Mouse (Mus musculus) layer of hippocampus, adult 9-11 months (tissue): ENCODE data around the gene Wdr20.
"Not testable (repeated sequence)": the region's sequence is repeated elsewhere in the genome, so short reads cannot be mapped to it uniquely, and the experiment has no call there.

ENCODE experiments used
- DNase-seq: peaks from one replicate; pipeline ENCODE4 v3.0.0; 2022

The Wdr20 gene

GRCm38 (mm10) chr12:110714215-110714614, 23.5 kb upstream of the Wdr20 start:
- no peak for DNase-seq

GRCm38 (mm10) chr12:110716004-110716403, 21.7 kb upstream of the Wdr20 start:
- DNase-seq = no peak

GRCm38 (mm10) chr12:110725051-110725450, 12.7 kb upstream of the Wdr20 start:
- no peak for DNase-seq

- no peak for DNase-seq
Measured at GRCm38 (mm10) chr12:110725489-110725888, 12.3 kb upstream of the Wdr20 start.

GRCm38 (mm10) chr12:110726428-110726827, 11.3 kb upstream of the Wdr20 start:
- DNase-seq = no peak

- DNase-seq = not testable (repeated sequence)
Measured at GRCm38 (mm10) chr12:110733254-110733653, 4.5 kb upstream of the Wdr20 start.

- DNase-seq = no peak
Measured at GRCm38 (mm10) chr12:110736641-110737040, 1.1 kb upstream of the Wdr20 start.

- DNase-seq = peak; percentile 11
Measured at GRCm38 (mm10) chr12:110738158-110738921, 596 bp downstream of the Wdr20 start.

GRCm38 (mm10) chr12:110750770-110751439, 13.2 kb downstream of the Wdr20 start:
- no peak for DNase-seq

- DNase-seq = no peak
Measured at GRCm38 (mm10) chr12:110752703-110753102, 15.0 kb downstream of the Wdr20 start.

- no peak for DNase-seq
Measured at GRCm38 (mm10) chr12:110753976-110754375, 16.2 kb downstream of the Wdr20 start.

- no peak for DNase-seq
Measured at GRCm38 (mm10) chr12:110757161-110757560, 19.4 kb downstream of the Wdr20 start.

- DNase-seq = no peak
Measured at GRCm38 (mm10) chr12:110758932-110759331, 21.2 kb downstream of the Wdr20 start.

GRCm38 (mm10) chr12:110762321-110762720, 24.6 kb downstream of the Wdr20 start:
- DNase-seq = no peak

- DNase-seq = no peak
Measured at GRCm38 (mm10) chr12:110764531-110764930, 26.8 kb downstream of the Wdr20 start.

- no peak for DNase-seq
Measured at GRCm38 (mm10) chr12:110768562-110768961, 30.8 kb downstream of the Wdr20 start.

GRCm38 (mm10) chr12:110769660-110770297, 32.0 kb downstream of the Wdr20 start:
- no peak for DNase-seq

GRCm38 (mm10) chr12:110770479-110771247, 32.9 kb downstream of the Wdr20 start:
- no peak for DNase-seq

GRCm38 (mm10) chr12:110771961-110772360, 34.2 kb downstream of the Wdr20 start:
- DNase-seq = no peak

- DNase-seq = no peak
Measured at GRCm38 (mm10) chr12:110775628-110776426, 38.1 kb downstream of the Wdr20 start.

GRCm38 (mm10) chr12:110777853-110778252, 40.1 kb downstream of the Wdr20 start:
- no peak for DNase-seq

GRCm38 (mm10) chr12:110779296-110779695, 41.6 kb downstream of the Wdr20 start:
- no peak for DNase-seq
